Mouse (Mus musculus): ENCODE results near the gene Slc35e3.
"Not testable (repeated sequence)": the region's sequence is repeated elsewhere in the genome, so short reads cannot be mapped to it uniquely, and the experiment has no call there.

The Slc35e3 gene

DNA sequence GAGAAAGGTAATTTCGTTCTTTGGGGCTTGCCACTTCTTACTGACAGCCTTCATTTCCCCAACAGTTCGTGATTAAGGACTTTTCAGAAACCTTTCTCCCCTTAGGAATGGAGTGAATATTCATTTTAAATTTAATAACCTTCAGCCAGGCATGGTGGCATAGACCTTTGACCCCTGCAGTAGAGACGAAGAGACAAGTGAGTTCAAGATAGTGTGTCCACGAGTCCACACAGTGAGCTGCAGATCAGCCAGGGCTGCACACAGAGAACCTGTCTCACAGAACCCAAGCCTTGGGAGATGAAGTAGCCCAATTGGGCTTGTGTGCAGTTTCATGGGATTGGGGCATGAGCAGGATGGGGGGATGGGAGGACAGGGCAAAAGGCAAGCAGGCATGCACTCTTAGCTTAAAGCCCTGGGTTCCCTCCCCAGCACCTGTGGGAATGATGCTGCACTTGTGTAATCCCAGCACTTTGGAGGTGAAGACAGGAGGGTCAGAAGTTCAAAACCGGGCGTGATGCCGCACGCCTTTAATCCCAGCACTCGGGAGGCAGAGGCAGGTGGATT lies 33.9 kb downstream of the Slc35e3 start:
- no peak for DNase-seq

DNA sequence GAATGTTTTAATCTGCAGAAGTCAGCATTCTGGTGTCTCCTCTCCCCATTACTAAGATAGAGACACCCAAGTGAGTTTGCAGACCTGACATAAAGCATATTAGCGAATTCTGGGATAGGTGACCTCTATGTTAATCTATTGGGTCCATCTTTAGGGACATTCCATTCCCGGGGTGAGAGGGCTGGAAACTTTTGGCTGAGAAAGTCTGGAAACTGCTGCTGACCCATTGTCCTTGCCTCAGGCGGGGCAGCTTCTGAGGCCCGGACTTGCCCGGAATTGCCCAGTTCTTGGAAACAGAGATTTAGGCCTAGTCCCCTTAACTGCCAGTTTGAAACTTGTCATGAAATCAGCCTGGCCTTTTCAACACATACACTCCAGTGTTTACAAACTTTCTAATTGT lies 34.8 kb downstream of the Slc35e3 start:
- DNase-seq = no peak

DNA sequence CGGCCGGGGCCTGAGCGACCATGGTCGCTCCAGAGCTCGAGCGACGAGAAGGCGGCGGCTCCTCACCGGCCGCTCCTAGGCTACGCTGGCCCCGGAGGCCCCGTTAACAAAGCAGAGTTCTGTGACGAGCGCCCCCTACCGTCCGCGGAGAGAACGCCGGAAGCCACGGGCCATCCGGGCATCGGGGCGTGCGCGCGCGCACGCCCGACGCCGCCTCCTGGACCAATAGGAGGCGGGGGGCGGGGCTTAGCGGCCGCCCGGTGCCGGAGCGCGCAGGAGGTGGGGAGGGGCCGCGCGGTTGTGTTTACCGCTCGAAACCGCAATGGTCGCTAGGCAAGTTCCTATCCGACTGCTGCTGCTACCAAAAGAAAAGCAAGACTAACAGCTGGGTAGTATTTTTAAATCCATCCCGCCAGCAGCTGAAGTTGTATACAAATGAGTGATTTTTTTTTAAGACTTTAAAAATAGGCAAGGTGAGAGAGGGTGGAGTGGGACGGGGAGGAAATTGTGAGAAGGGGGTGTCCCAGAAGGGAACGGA lies 35.5 kb downstream of the Slc35e3 start, which contains the start of gene Mdm2:
Mdm2 (minus strand) TSS at position 155 of the 538 bp plus-strand sequence.
- peak; percentile 94 to 95 for DNase-seq

DNA sequence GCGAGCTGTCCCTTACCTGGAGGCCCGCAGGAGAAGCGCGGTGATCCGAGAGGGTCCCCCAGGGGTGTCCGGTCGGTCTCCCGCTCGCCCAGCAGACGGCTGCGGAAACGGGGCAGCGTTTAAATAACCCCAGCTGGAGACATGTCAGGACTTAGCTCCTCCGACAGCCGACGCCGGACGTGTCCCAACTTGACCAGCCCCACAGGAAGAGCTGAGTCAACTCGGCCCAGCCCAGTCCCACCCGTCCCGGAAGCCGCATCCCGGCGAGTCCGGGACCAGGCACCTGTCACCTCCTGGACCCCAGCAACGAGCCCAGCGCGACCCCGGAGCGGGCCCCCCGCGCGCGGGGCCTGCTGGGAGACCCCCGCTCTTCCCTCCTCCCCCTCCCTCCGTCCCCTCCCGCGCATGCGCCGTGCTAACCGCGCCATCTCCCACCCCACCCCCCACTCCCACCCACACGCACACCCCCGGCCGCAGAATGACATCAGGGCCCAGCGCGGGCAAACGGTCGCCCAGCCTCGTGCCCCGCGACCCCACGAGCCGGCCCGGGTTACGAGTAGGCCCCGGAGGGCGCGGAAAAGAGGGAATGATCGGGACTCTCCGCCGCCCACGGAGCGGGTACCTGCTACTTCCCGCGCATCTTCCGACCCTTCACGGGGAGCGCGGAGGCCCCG lies 36.1 kb downstream of the Slc35e3 start:
- DNase-seq = peak; percentile 86 to 88

GRCm38 (mm10) chr10:117709326-117709830 lies 36.8 kb downstream of the Slc35e3 start:
- peak in 1 of 2 experiments; percentile 39 for DNase-seq

GRCm38 (mm10) chr10:117708856-117709255 lies 37.3 kb downstream of the Slc35e3 start:
- DNase-seq = no peak

GRCm38 (mm10) chr10:117708376-117708775 lies 37.8 kb downstream of the Slc35e3 start:
- DNase-seq = no peak

- DNase-seq = no peak
Measured at GRCm38 (mm10) chr10:117707114-117707838, 38.9 kb downstream of the Slc35e3 start.

GRCm38 (mm10) chr10:117706440-117706839 lies 39.7 kb downstream of the Slc35e3 start:
- DNase-seq = no peak

GRCm38 (mm10) chr10:117705806-117706205 lies 40.4 kb downstream of the Slc35e3 start:
- DNase-seq = no peak

DNA sequence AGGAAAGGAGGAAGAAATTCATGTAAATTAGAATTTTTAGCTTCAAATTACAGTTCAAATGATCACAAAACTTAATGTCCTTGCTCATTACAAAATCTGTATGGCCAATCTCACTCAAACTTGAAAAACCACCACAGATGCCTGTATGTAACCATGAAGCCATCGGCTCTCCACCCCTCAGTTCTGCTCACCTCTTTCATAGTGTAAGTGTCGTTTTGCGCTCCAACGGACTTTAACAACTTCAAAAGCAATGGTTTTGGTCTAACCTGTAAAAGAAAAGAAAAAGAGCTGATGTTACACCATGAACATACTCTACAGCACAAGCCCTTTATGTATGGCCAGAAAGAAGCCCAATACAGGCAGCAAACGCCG lies 41.2 kb downstream of the Slc35e3 start:
- no peak for DNase-seq

DNA sequence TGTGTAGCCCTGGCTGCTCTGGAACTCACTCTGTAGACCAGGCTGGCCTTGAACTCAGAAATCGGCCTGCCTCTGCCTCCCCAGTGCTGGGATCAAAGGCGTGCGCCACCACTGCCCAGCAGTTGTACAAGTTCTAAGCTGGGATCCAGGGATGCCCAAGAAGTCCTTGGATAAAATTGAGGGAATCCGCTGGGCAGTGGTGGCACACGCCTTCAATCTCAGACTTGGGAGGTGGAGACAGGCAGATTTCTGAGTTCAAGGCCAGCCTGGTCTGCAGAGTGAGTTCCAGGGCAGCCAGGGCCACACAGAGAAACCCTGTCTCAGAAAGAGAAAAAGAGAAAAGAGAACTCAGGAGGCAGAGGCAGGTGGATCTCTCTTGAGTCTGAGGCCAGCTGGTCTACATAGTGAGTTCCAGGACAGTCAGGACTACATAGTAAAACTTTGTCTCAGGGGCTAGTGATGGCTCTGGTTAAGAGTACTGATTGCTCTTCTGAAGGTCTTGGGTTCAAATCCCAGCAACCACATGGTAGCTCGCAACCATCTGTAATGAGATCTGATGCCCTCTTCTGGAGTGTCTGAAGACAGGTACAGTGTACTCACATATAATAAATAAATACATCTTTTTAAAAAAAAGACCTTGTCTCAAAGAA lies 41.7 kb downstream of the Slc35e3 start:
- DNase-seq = not testable (repeated sequence)

DNA sequence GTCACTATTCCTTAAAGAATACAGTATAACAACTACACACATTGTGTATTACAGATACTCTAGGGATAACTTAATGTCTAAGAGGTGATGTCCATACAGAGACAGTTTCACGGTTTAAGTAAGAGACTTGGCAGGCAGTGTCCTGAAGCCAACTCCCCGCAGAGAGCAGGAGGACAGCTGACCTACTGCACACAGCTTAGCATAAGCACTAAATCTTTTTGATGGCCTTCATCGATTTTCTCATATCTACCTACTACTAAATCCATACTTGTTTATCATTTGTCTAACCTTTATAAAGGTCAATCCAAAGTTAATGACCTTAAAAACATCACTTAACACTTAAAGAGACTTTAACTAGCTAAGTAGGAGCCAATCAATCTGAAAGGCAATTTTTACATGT lies 42.7 kb downstream of the Slc35e3 start:
- DNase-seq = no peak

GRCm38 (mm10) chr10:117702024-117702833 lies 43.9 kb downstream of the Slc35e3 start:
- no peak for DNase-seq

GRCm38 (mm10) chr10:117701034-117701829 lies 44.9 kb downstream of the Slc35e3 start:
- no peak for DNase-seq

DNA sequence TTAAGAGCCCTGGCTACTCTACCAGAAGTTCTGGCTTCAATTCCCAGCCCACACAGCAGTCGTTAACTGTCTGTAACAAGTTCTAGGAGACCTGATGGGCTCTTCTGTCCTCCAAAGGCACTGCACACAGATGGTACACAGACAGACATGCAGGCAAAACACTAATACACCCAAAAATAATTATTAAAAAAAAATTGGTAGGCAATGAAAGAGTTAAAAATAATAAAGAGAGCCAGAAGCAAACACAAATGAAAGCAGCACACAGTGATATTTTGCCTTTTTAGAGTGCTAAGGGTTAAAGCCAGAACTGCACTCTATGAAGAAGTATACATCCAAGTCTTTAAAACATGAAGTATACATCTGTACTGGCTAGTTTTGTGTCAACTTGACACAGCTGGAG lies 45.7 kb downstream of the Slc35e3 start:
- no peak for DNase-seq

- DNase-seq = no peak
Measured at GRCm38 (mm10) chr10:117699914-117700313, 46.3 kb downstream of the Slc35e3 start.

GRCm38 (mm10) chr10:117698313-117699138 lies 47.6 kb downstream of the Slc35e3 start:
- no peak for DNase-seq

DNA sequence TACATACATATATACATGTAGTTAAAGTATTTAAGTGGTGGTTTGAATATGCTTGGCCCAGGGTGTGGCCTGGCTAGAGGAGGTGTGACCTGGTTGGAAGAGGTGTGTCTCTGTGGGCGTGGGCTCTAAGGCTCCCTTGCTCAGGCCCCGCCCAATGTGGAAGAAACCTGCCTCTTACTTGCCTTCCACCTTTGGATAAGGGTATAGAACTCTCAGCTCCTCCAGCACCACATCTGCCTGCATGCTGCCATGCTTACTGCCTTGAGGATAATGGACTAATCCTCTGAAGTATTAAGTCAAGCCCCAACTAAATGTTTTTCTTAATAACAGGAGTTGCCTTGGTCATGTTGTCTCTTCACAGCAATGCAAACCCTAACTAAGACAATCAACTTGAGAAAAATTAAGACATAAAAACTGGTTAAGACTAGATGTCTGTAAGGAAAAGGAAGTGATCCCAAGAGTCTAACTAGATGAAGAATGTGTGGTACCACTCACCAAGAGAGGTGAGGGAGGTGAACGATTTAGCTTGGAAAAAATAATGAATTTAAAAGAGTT lies 48.5 kb downstream of the Slc35e3 start:
- no peak for DNase-seq

Measured in lung, adult 18-20 months (tissue).